ENCODE assay signal across 8 mouse cellular contexts in genomic region chr19:42201696-42202381, GRCm38 (mm10). TPM values are rescaled to one million over a fixed set of nuclear protein-coding genes. Genes with fewer than 3 reads are reported as not detected.
DNase-seq lines count a peak whose midpoint lies in the region; ATAC-seq and TF ChIP-seq lines count a peak whose summit lies in the region.

Gene Sfrp5, minus strand, starts transcription at chr19:42202252.

- peak within 1 kb of the TSS; percentile 1 for H3K4me3 ChIP-seq in liver, embryonic 12.5 days
- peak within 1 kb of the TSS; percentile 39 for H3K4me3 ChIP-seq in forebrain, embryonic 10.5 days
- peak within 1 kb of the TSS; percentile 26 for H3K4me3 ChIP-seq in hindbrain, postnatal 0 days (ENCODE audit: low read length)
- peak within 1 kb of the TSS; percentile 33 for H3K4me3 ChIP-seq in neural tube, embryonic 15.5 days (replicated peaks)

- WGBS in liver, embryonic 12.5 days (ENCODE audit: insufficient replicate concordance) = 2% methylated on average over 60 of the region's 60 CpGs
- under 1% methylated on average over 60 of the region's 60 CpGs for WGBS in forebrain, embryonic 10.5 days
- under 1% methylated on average over 58 of the region's 60 CpGs for WGBS in hindbrain, postnatal 0 days
- WGBS in neural tube, embryonic 15.5 days = under 1% methylated on average over 58 of the region's 60 CpGs

- H3K4me2 ChIP-seq in liver, embryonic 12.5 days = peak within 1 kb of the TSS; percentile 32
- peak within 1 kb of the TSS; percentile 47 for H3K4me2 ChIP-seq in hindbrain, postnatal 0 days (ENCODE audit: low read depth, low read length)
- H3K4me2 ChIP-seq in neural tube, embryonic 15.5 days = peak within 1 kb of the TSS; percentile 56

- H3K36me3 ChIP-seq in liver, embryonic 12.5 days = no peaks in the 10 kb centered on the region
- no peaks in the 10 kb centered on the region for H3K36me3 ChIP-seq in forebrain, embryonic 10.5 days (replicated peaks)
- no peaks in the 10 kb centered on the region for H3K36me3 ChIP-seq in hindbrain, postnatal 0 days (ENCODE audit: insufficient read depth, low read length)
- no peaks in the 10 kb centered on the region for H3K36me3 ChIP-seq in neural tube, embryonic 15.5 days

- peaks cover 78% of the 10 kb centered on the region for H3K27me3 ChIP-seq in liver, embryonic 12.5 days (replicated peaks)
- peaks cover 80% of the 10 kb centered on the region for H3K27me3 ChIP-seq in forebrain, embryonic 10.5 days (ENCODE audit: poor library complexity, severe bottlenecking)
- H3K27me3 ChIP-seq in hindbrain, postnatal 0 days (ENCODE audit: insufficient read depth, low read length) = peaks cover 48% of the 10 kb centered on the region
- peaks cover 54% of the 10 kb centered on the region for H3K27me3 ChIP-seq in neural tube, embryonic 15.5 days (replicated peaks)

- H3K9me3 ChIP-seq in liver, embryonic 12.5 days (replicated peaks) = no peaks in the 10 kb centered on the region
- H3K9me3 ChIP-seq in forebrain, embryonic 10.5 days = no peaks in the 10 kb centered on the region
- H3K9me3 ChIP-seq in hindbrain, postnatal 0 days (ENCODE audit: low read length) = no peaks in the 10 kb centered on the region
- H3K9me3 ChIP-seq in neural tube, embryonic 15.5 days (replicated peaks) = no peaks in the 10 kb centered on the region

- no peak within 1 kb of the TSS for H3K9ac ChIP-seq in liver, embryonic 12.5 days
- no peak within 1 kb of the TSS for H3K9ac ChIP-seq in hindbrain, postnatal 0 days (replicated peaks; ENCODE audit: low read length)
- peak within 1 kb of the TSS; percentile 11; the same call in 1 of the 2 replicates for H3K9ac ChIP-seq in neural tube, embryonic 15.5 days (replicated peaks)

- DNase-seq in liver = no peak
- peak; percentile 26 for DNase-seq in forebrain, embryonic 10.5 days (ENCODE audit: extremely low spot score, low spot score)
- DNase-seq in hindbrain, postnatal 0 days (ENCODE audit: low spot score) = peak; percentile 25
- no peak for DNase-seq in ovary, postnatal 36 days (ENCODE audit: low spot score)
- no peak for DNase-seq in lung, postnatal 10 days
- no peak for DNase-seq in B cell, adult 2 months

- peaks cover 11% of the 10 kb centered on the region; the same call in 1 of the 2 replicates for H3K4me1 ChIP-seq in liver, embryonic 12.5 days
- peaks cover 29% of the 10 kb centered on the region for H3K4me1 ChIP-seq in forebrain, embryonic 10.5 days
- peaks cover 4% of the 10 kb centered on the region; the same call in 1 of the 2 replicates for H3K4me1 ChIP-seq in hindbrain, postnatal 0 days (ENCODE audit: insufficient read depth, low read length)
- H3K4me1 ChIP-seq in neural tube, embryonic 15.5 days = peaks cover 18% of the 10 kb centered on the region

- H3K27ac ChIP-seq in liver, embryonic 12.5 days = no peak within 1 kb of the TSS
- H3K27ac ChIP-seq in forebrain, embryonic 10.5 days = no peak within 1 kb of the TSS
- no peak within 1 kb of the TSS for H3K27ac ChIP-seq in hindbrain, postnatal 0 days
- no peak within 1 kb of the TSS for H3K27ac ChIP-seq in neural tube, embryonic 15.5 days (replicated peaks)

- no peak for ATAC-seq in liver, embryonic 12.5 days
- 0 out of 2 replicates have a peak, but pooled peaks have one; percentile 22 for ATAC-seq in hindbrain, postnatal 0 days
- ATAC-seq in neural tube, embryonic 15.5 days (ENCODE audit: low FRiP score) = 0 out of 2 replicates have a peak, but pooled peaks have one; percentile 24

- no peak for TF ChIP-seq CTCF in hindbrain, postnatal 0 days (IDR thresholded peaks at IDR 0.05; ENCODE audit: low read depth)

RNA-seq across cellular contexts. Expression of gene Sfrp5, which starts in this region (rescaled TPM):
- 1.6 and 2.2 TPM in 2 replicates for polyA plus RNA-seq in liver, embryonic 12.5 days (2016; fragmentation: Nextera tagmentation; extraction: Ambion mirVana)
- 0.14 TPM in 1 of 2 replicates, not detected in the other for polyA plus RNA-seq in forebrain, embryonic 10.5 days (2016; fragmentation: Nextera tagmentation; extraction: Ambion mirVana)
- 1.2 and 1.8 TPM in 2 replicates for total RNA-seq in hindbrain, postnatal 0 days (2014; rRNA removed)
- polyA plus RNA-seq in hindbrain, postnatal 0 days (2015; fragmentation: Nextera tagmentation; extraction: Ambion mirVana) = 1.6 and 2.0 TPM in 2 replicates
- polyA plus RNA-seq in neural tube, embryonic 15.5 days (2015; fragmentation: Nextera tagmentation; extraction: Ambion mirVana) = 6.8 and 6.9 TPM in 2 replicates

Comparison
In these comparisons a context has a peak if more than half of its experiments do, and no peak if none do; other contexts are left out.
1. Peak in DNase-seq and H3K4me3 ChIP-seq in forebrain, embryonic 10.5 days; RNA of the gene not detected or under 1 TPM.